Mouse (Mus musculus): ENCODE measurements around the gene Klhdc3. TPM values are rescaled to one million over a fixed set of nuclear protein-coding genes. Genes with fewer than 3 reads are reported as not detected.

Klhdc3 gene
- polyA plus RNA-seq, 1 experiment from 2014 or later = 110 TPM

- Histone ChIP-seq H3K27ac (ENCODE audit: low read depth) (peak within 1 kb of the TSS; percentile 93), H3K36me3 (ENCODE audit: control insufficient read depth, insufficient read depth, low read length) (0 out of 2 replicates have a peak, but pooled peaks cover 6% of the 10 kb centered on the region), H3K4me1 (replicated peaks; ENCODE audit: control insufficient read depth, insufficient read depth, low read length) (peaks cover 20% of the 10 kb centered on the region), H3K9me3 (ENCODE audit: control insufficient read depth, low read length) (no peaks in the 10 kb centered on the region), H3K4me2 (ENCODE audit: low read length) (peak within 1 kb of the TSS; percentile 86), H3K9ac (ENCODE audit: low read length) (peak within 1 kb of the TSS; percentile 81), H3K27me3 (replicated peaks; ENCODE audit: control insufficient read depth, insufficient read depth, low read length) (no peaks in the 10 kb centered on the region), H3K4me3 (ENCODE audit: low read depth, low read length) (peak within 1 kb of the TSS; percentile 84)
- ATAC-seq (replicated peaks; ENCODE audit: low FRiP score, low TSS enrichment, low read depth) (peak; percentile 95), DNase-seq (ENCODE audit: low spot score) (peak; percentile 94)
- under 1% methylated on average over 48 of the region's 48 CpGs for WGBS
Measured at GRCm38 (mm10) chr17:46704887-46705835, 24.4 kb upstream of the Klhdc3 start, which contains the start of gene Ppp2r5d. Ppp2r5d (minus strand) TSS chr17:46705111.

GRCm38 (mm10) chr17:46703971-46704886, 23.5 kb upstream of the Klhdc3 start:
- Histone ChIP-seq H3K27me3 (replicated peaks; ENCODE audit: control insufficient read depth, insufficient read depth, low read length) (no peaks in the 10 kb centered on the region), H3K4me3 (ENCODE audit: low read depth, low read length) (peak overlapping the region; percentile 84), H3K27ac (ENCODE audit: low read depth) (peak overlapping the region; percentile 93), H3K4me1 (replicated peaks; ENCODE audit: control insufficient read depth, insufficient read depth, low read length) (peaks cover 20% of the 10 kb centered on the region), H3K9ac (ENCODE audit: low read length) (peak overlapping the region; percentile 81), H3K4me2 (ENCODE audit: low read length) (peak overlapping the region; percentile 60), H3K36me3 (ENCODE audit: control insufficient read depth, insufficient read depth, low read length) (peaks cover 11% of the 10 kb centered on the region; the same call in 1 of the 2 replicates), H3K9me3 (ENCODE audit: control insufficient read depth, low read length) (no peaks in the 10 kb centered on the region)
- 4% methylated on average over 39 of the region's 41 CpGs for WGBS
- DNase-seq (ENCODE audit: low spot score) = no peak
- ATAC-seq (replicated peaks; ENCODE audit: low FRiP score, low TSS enrichment, low read depth) = peak; percentile 81; the same call in 1 of the 2 replicates

GRCm38 (mm10) chr17:46702506-46702905, 21.8 kb upstream of the Klhdc3 start:
- H3K4me2 ChIP-seq (ENCODE audit: low read length) = 0 out of 2 replicates have a peak overlapping the region, but pooled peaks have one; percentile 60
- H3K36me3 ChIP-seq (ENCODE audit: control insufficient read depth, insufficient read depth, low read length) = peaks cover 18% of the 10 kb centered on the region; the same call in 1 of the 2 replicates
- no peaks in the 10 kb centered on the region for H3K9me3 ChIP-seq (ENCODE audit: control insufficient read depth, low read length)
- 85% methylated on average over 5 of the region's 5 CpGs for WGBS
- no peak overlapping the region for H3K9ac ChIP-seq (ENCODE audit: low read length)
- ATAC-seq (replicated peaks; ENCODE audit: low FRiP score, low TSS enrichment, low read depth) = no peak
- no peak overlapping the region for H3K4me3 ChIP-seq (ENCODE audit: low read depth, low read length)
- DNase-seq (ENCODE audit: low spot score) = no peak
- no peaks in the 10 kb centered on the region for H3K27me3 ChIP-seq (replicated peaks; ENCODE audit: control insufficient read depth, insufficient read depth, low read length)
- H3K4me1 ChIP-seq (replicated peaks; ENCODE audit: control insufficient read depth, insufficient read depth, low read length) = peaks cover 20% of the 10 kb centered on the region
- H3K27ac ChIP-seq (ENCODE audit: low read depth) = no peak overlapping the region

- 88% methylated on average over 12 of the region's 12 CpGs for WGBS
- Histone ChIP-seq H3K27me3 (replicated peaks; ENCODE audit: control insufficient read depth, insufficient read depth, low read length) (no peaks in the 10 kb centered on the region), H3K4me1 (replicated peaks; ENCODE audit: control insufficient read depth, insufficient read depth, low read length) (peaks cover 20% of the 10 kb centered on the region), H3K27ac (ENCODE audit: low read depth) (no peak overlapping the region), H3K4me3 (ENCODE audit: low read depth, low read length) (no peak overlapping the region), H3K9me3 (ENCODE audit: control insufficient read depth, low read length) (no peaks in the 10 kb centered on the region), H3K4me2 (ENCODE audit: low read length) (no peak overlapping the region), H3K9ac (ENCODE audit: low read length) (no peak overlapping the region), H3K36me3 (ENCODE audit: control insufficient read depth, insufficient read depth, low read length) (peaks cover 18% of the 10 kb centered on the region; the same call in 1 of the 2 replicates)
- ATAC-seq (replicated peaks; ENCODE audit: low FRiP score, low TSS enrichment, low read depth) (no peak), DNase-seq (ENCODE audit: low spot score) (no peak)
Measured at GRCm38 (mm10) chr17:46702100-46702499, 21.4 kb upstream of the Klhdc3 start.

- Histone ChIP-seq H3K4me2 (ENCODE audit: low read length) (no peak overlapping the region), H3K4me3 (ENCODE audit: low read depth, low read length) (no peak overlapping the region), H3K36me3 (ENCODE audit: control insufficient read depth, insufficient read depth, low read length) (peaks cover 18% of the 10 kb centered on the region; the same call in 1 of the 2 replicates), H3K4me1 (replicated peaks; ENCODE audit: control insufficient read depth, insufficient read depth, low read length) (peaks cover 20% of the 10 kb centered on the region), H3K27me3 (replicated peaks; ENCODE audit: control insufficient read depth, insufficient read depth, low read length) (no peaks in the 10 kb centered on the region), H3K27ac (ENCODE audit: low read depth) (no peak overlapping the region), H3K9me3 (ENCODE audit: control insufficient read depth, low read length) (no peaks in the 10 kb centered on the region), H3K9ac (ENCODE audit: low read length) (0 out of 2 replicates have a peak overlapping the region, but pooled peaks have one; percentile 13)
- no peak for ATAC-seq (replicated peaks; ENCODE audit: low FRiP score, low TSS enrichment, low read depth)
- 75% methylated on average over 12 of the region's 12 CpGs for WGBS
- no peak for DNase-seq (ENCODE audit: low spot score)
Measured at GRCm38 (mm10) chr17:46701489-46701888, 20.8 kb upstream of the Klhdc3 start.

- H3K27ac ChIP-seq (ENCODE audit: low read depth) = no peak overlapping the region
- H3K27me3 ChIP-seq (replicated peaks; ENCODE audit: control insufficient read depth, insufficient read depth, low read length) = no peaks in the 10 kb centered on the region
- WGBS = 92% methylated on average over 3 of the region's 3 CpGs
- H3K9me3 ChIP-seq (ENCODE audit: control insufficient read depth, low read length) = no peaks in the 10 kb centered on the region
- DNase-seq (ENCODE audit: low spot score) (no peak), ATAC-seq (replicated peaks; ENCODE audit: low FRiP score, low TSS enrichment, low read depth) (no peak)
- H3K9ac ChIP-seq (ENCODE audit: low read length) = no peak overlapping the region
- peaks cover 16% of the 10 kb centered on the region for H3K4me1 ChIP-seq (replicated peaks; ENCODE audit: control insufficient read depth, insufficient read depth, low read length)
- no peak overlapping the region for H3K4me2 ChIP-seq (ENCODE audit: low read length)
- H3K4me3 ChIP-seq (ENCODE audit: low read depth, low read length) = no peak overlapping the region
- H3K36me3 ChIP-seq (ENCODE audit: control insufficient read depth, insufficient read depth, low read length) = peaks cover 21% of the 10 kb centered on the region; the same call in 1 of the 2 replicates
Measured at GRCm38 (mm10) chr17:46699912-46700311, 19.2 kb upstream of the Klhdc3 start.

- Histone ChIP-seq H3K4me3 (ENCODE audit: low read depth, low read length) (no peak overlapping the region), H3K4me1 (replicated peaks; ENCODE audit: control insufficient read depth, insufficient read depth, low read length) (peaks cover 16% of the 10 kb centered on the region), H3K27ac (ENCODE audit: low read depth) (no peak overlapping the region), H3K36me3 (ENCODE audit: control insufficient read depth, insufficient read depth, low read length) (peaks cover 21% of the 10 kb centered on the region; the same call in 1 of the 2 replicates), H3K9ac (ENCODE audit: low read length) (no peak overlapping the region), H3K9me3 (ENCODE audit: control insufficient read depth, low read length) (no peaks in the 10 kb centered on the region), H3K4me2 (ENCODE audit: low read length) (no peak overlapping the region), H3K27me3 (replicated peaks; ENCODE audit: control insufficient read depth, insufficient read depth, low read length) (no peaks in the 10 kb centered on the region)
- DNase-seq (ENCODE audit: low spot score) (no peak), ATAC-seq (replicated peaks; ENCODE audit: low FRiP score, low TSS enrichment, low read depth) (no peak)
- 57% methylated on average over 5 of the region's 5 CpGs for WGBS
Measured at GRCm38 (mm10) chr17:46699245-46699644, 18.5 kb upstream of the Klhdc3 start.

- no peaks in the 10 kb centered on the region for H3K9me3 ChIP-seq (ENCODE audit: control insufficient read depth, low read length)
Measured at GRCm38 (mm10) chr17:46698515-46698914, 17.8 kb upstream of the Klhdc3 start.

More at GRCm38 (mm10) chr17:46698515-46698914, 17.8 kb upstream of the Klhdc3 start:
- H3K4me2 ChIP-seq (ENCODE audit: low read length) = no peak overlapping the region
- peaks cover 12% of the 10 kb centered on the region for H3K4me1 ChIP-seq (replicated peaks; ENCODE audit: control insufficient read depth, insufficient read depth, low read length)
- H3K9ac ChIP-seq (ENCODE audit: low read length) = no peak overlapping the region
- no peak for ATAC-seq (replicated peaks; ENCODE audit: low FRiP score, low TSS enrichment, low read depth)
- no peak for DNase-seq (ENCODE audit: low spot score)
- no peak overlapping the region for H3K4me3 ChIP-seq (ENCODE audit: low read depth, low read length)
- H3K36me3 ChIP-seq (ENCODE audit: control insufficient read depth, insufficient read depth, low read length) = peaks cover 21% of the 10 kb centered on the region; the same call in 1 of the 2 replicates
- H3K27ac ChIP-seq (ENCODE audit: low read depth) = no peak overlapping the region
- WGBS = 83% methylated on average over 6 of the region's 6 CpGs
- H3K27me3 ChIP-seq (replicated peaks; ENCODE audit: control insufficient read depth, insufficient read depth, low read length) = no peaks in the 10 kb centered on the region

Measured in intestine, embryonic 14.5 days (tissue).